Mouse (Mus musculus) small intestine, adult 2 months (tissue): ENCODE measurements at regions not wholly inside any gene's neighbourhood (a gene's known extent, or its start where the extent isn't known, plus 50 kb on each side); places are given as distances from the start of the nearest gene placed in this dataset.

Experiments
- CTCF ChIP-seq: fragments of 200-500 bp; IDR thresholded peaks from 2 replicates; pipeline ENCODE4 v1.5.1; 2012; ENCODE audit warnings: low read depth, mild to moderate bottlenecking, control low read depth, inconsistent platforms, low read length, moderate library complexity, mixed read lengths; ENCODE audit not compliant: insufficient replicate concordance, insufficient read length; ENCODE audit errors: extremely low read depth
- POLR2A ChIP-seq: fragments of 200-500 bp; IDR thresholded peaks from 2 replicates; pipeline ENCODE4 v1.6.1; 2012; ENCODE audit warnings: low read depth, mild to moderate bottlenecking, control low read depth, inconsistent platforms, low read length, moderate library complexity

DNA sequence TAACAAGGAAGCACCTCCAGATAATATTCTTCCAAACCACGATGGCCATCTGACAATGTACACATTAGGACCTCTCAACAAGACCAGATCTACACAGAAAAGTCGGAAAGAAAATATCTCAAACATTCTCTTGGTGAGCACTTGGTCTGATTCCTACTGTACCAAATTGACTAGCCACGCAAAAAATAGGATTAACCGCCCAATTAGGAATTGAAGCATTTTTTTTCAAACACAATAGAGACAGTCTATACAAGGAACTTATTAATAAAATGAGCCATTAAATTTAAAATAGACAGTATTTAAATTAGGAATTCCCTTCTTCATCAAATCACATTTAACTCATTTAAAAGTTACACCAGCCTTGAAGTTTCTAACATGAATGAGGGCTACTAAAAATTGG, 655.0 kb downstream of the Car8 start:
- no peak for TF ChIP-seq CTCF
- TF ChIP-seq POLR2A = no peak
